Mouse (Mus musculus) spleen, adult 2 months (tissue): Measurements from ENCODE around the gene Clint1. TPM values are rescaled to one million over a fixed set of nuclear protein-coding genes. Genes with fewer than 3 reads are reported as not detected.

Experiments used
- DNase-seq, 2 experiments: peaks; one replicate each; pipeline versions ENCODE4 v3.0.0 to v3.0.0-alpha.2; 2012 to 2021; ENCODE audit warnings: low spot score in 2 of 2, low read depth in 1 of 2
- H3K27ac ChIP-seq: fragments of 200-500 bp; 2 replicates; pipeline ENCODE4 v1.5.1; 2012; ENCODE audit warnings: low read length, inconsistent platforms; ENCODE audit not compliant: insufficient read depth
- H3K27me3 ChIP-seq: fragments of 200-500 bp; 2 replicates; pipeline ENCODE4 v1.6.1; 2012; ENCODE audit warnings: mild to moderate bottlenecking, moderate library complexity, low read length, inconsistent platforms; ENCODE audit not compliant: control insufficient read depth, insufficient read depth
- H3K36me3 ChIP-seq: fragments of 200-500 bp; 2 replicates; pipeline ENCODE4 v1.6.1; 2012; ENCODE audit warnings: mild to moderate bottlenecking, low read length, inconsistent platforms; ENCODE audit not compliant: control insufficient read depth, insufficient read depth
- H3K4me1 ChIP-seq: fragments of 200-500 bp; 2 replicates; pipeline ENCODE4 v1.6.1; 2011; ENCODE audit warnings: inconsistent platforms; ENCODE audit not compliant: control insufficient read depth, insufficient read depth, insufficient read length
- H3K4me3 ChIP-seq: fragments of 200-500 bp; 2 replicates; pipeline ENCODE4 v1.5.1; 2011; ENCODE audit warnings: mild to moderate bottlenecking, inconsistent platforms; ENCODE audit not compliant: insufficient read depth, insufficient read length; ENCODE audit errors: extremely low read depth
- CTCF ChIP-seq: fragments of 200-500 bp; IDR thresholded peaks from 2 replicates; pipeline ENCODE4 v1.5.1; 2011; ENCODE audit warnings: mild to moderate bottlenecking, inconsistent platforms; ENCODE audit not compliant: insufficient read depth, insufficient read length, insufficient replicate concordance; ENCODE audit errors: extremely low read depth
- POLR2A ChIP-seq: fragments of 200-500 bp; IDR thresholded peaks from 2 replicates; pipeline ENCODE4 v1.6.1; 2011; ENCODE audit warnings: low read depth, low read length, inconsistent platforms
- WGBS: fragments of 180-500 bp; shearing (Covaris S2); methylation state at CpG from one replicate; pipeline ENCODE4 v1.1.7; 2018; 5-methylcytosine and 5-hydroxymethylcytosine counted together
- polyA plus RNA-seq: library from polyadenylated mRNA; depleted of rRNA; stranded (reverse); fragments of >200 nt; gene quantifications from 2 replicates; pipeline ENCODE4 v1.2.3, GENCODE M21; 2012

Gene Clint1
- polyA plus RNA-seq, 1 experiment = 41.1 TPM

- no peak for TF ChIP-seq CTCF
- no peak for TF ChIP-seq POLR2A
- peaks cover 4% of the 10 kb centered on the region; the same call in 1 of the 2 replicates for H3K4me1 ChIP-seq
- WGBS = 68% methylated on average over 5 of the region's 5 CpGs
- H3K27me3 ChIP-seq = no peaks in the 10 kb centered on the region
- H3K36me3 ChIP-seq = no peaks in the 10 kb centered on the region
- H3K27ac ChIP-seq = no peak overlapping the region
- DNase-seq = no peak
- H3K4me3 ChIP-seq = no peak overlapping the region
Measured at GRCm38 (mm10) chr11:45809424-45809823, 42.4 kb upstream of the Clint1 start.

- H3K4me1 ChIP-seq = peaks cover 4% of the 10 kb centered on the region; the same call in 1 of the 2 replicates
- DNase-seq = no peak
- H3K36me3 ChIP-seq = no peaks in the 10 kb centered on the region
- no peak for TF ChIP-seq POLR2A
- WGBS = 79% methylated on average over 6 of the region's 6 CpGs
- no peaks in the 10 kb centered on the region for H3K27me3 ChIP-seq
- no peak overlapping the region for H3K4me3 ChIP-seq
- no peak overlapping the region for H3K27ac ChIP-seq
Measured at GRCm38 (mm10) chr11:45810056-45810455, 41.8 kb upstream of the Clint1 start.

GRCm38 (mm10) chr11:45810805-45811204 lies 41.0 kb upstream of the Clint1 start:
- H3K27me3 ChIP-seq = no peaks in the 10 kb centered on the region
- H3K4me3 ChIP-seq = no peak overlapping the region
- no peak for DNase-seq
- no peaks in the 10 kb centered on the region for H3K36me3 ChIP-seq
- 75% methylated on average over 8 of the region's 8 CpGs for WGBS
- TF ChIP-seq POLR2A (no peak), CTCF (no peak)
- H3K27ac ChIP-seq = no peak overlapping the region
- peaks cover 4% of the 10 kb centered on the region; the same call in 1 of the 2 replicates for H3K4me1 ChIP-seq

GRCm38 (mm10) chr11:45815603-45816002 lies 36.2 kb upstream of the Clint1 start:
- Histone ChIP-seq H3K36me3 (no peaks in the 10 kb centered on the region), H3K27me3 (no peaks in the 10 kb centered on the region), H3K4me3 (no peak overlapping the region), H3K27ac (no peak overlapping the region), H3K4me1 (no peaks in the 10 kb centered on the region)
- 85% methylated on average over 10 of the region's 10 CpGs for WGBS
- TF ChIP-seq CTCF (no peak), POLR2A (no peak)
- DNase-seq = no peak

- Histone ChIP-seq H3K27ac (no peak overlapping the region), H3K4me3 (no peak overlapping the region), H3K36me3 (no peaks in the 10 kb centered on the region), H3K4me1 (no peaks in the 10 kb centered on the region), H3K27me3 (no peaks in the 10 kb centered on the region)
- WGBS = 32% methylated on average over 1 of the region's 1 CpGs
- TF ChIP-seq POLR2A (no peak), CTCF (no peak)
- no peak for DNase-seq
Measured at GRCm38 (mm10) chr11:45816712-45817111, 35.1 kb upstream of the Clint1 start.

- no peak overlapping the region for H3K4me3 ChIP-seq
- H3K4me1 ChIP-seq = no peaks in the 10 kb centered on the region
- TF ChIP-seq POLR2A (no peak), CTCF (no peak)
- DNase-seq = no peak
- no peak overlapping the region for H3K27ac ChIP-seq
- no peaks in the 10 kb centered on the region for H3K27me3 ChIP-seq
- no peaks in the 10 kb centered on the region for H3K36me3 ChIP-seq
- WGBS = 86% methylated on average over 3 of the region's 3 CpGs
Measured at GRCm38 (mm10) chr11:45817996-45818395, 33.9 kb upstream of the Clint1 start.

GRCm38 (mm10) chr11:45820930-45821329 lies 30.9 kb upstream of the Clint1 start:
- TF ChIP-seq POLR2A = no peak
- no peak for TF ChIP-seq CTCF
- H3K4me3 ChIP-seq = no peak overlapping the region
- no peak for DNase-seq
- H3K4me1 ChIP-seq = no peaks in the 10 kb centered on the region
- H3K27ac ChIP-seq = no peak overlapping the region
- no peaks in the 10 kb centered on the region for H3K27me3 ChIP-seq
- H3K36me3 ChIP-seq = no peaks in the 10 kb centered on the region
- WGBS = 90% methylated on average over 6 of the region's 6 CpGs

GRCm38 (mm10) chr11:45830112-45830511 lies 21.7 kb upstream of the Clint1 start:
- no peaks in the 10 kb centered on the region for H3K27me3 ChIP-seq
- H3K4me1 ChIP-seq = no peaks in the 10 kb centered on the region
- H3K4me3 ChIP-seq = no peak overlapping the region
- no peak for DNase-seq
- H3K27ac ChIP-seq = no peak overlapping the region
- TF ChIP-seq CTCF = no peak
- TF ChIP-seq POLR2A = no peak
- H3K36me3 ChIP-seq = no peaks in the 10 kb centered on the region
